Mouse (Mus musculus) myocyte (in vitro differentiated cells): ENCODE results near the gene Apoa4. TPM values are rescaled to one million over a fixed set of nuclear protein-coding genes. Genes with fewer than 3 reads are reported as not detected.

ENCODE experiments used
- H3K27me3 ChIP-seq: one replicate; pipeline ENCODE4 v1.6.1; 2011; ENCODE audit not compliant: control insufficient read depth, insufficient read depth, insufficient read length
- H3K36me3 ChIP-seq: one replicate; pipeline ENCODE4 v1.6.1; 2011; ENCODE audit not compliant: control insufficient read depth, insufficient read depth
- H3K4me2 ChIP-seq: one replicate; pipeline ENCODE4 v1.6.1; 2011; ENCODE audit warnings: low read depth, control low read depth
- H3K4me3 ChIP-seq: one replicate; pipeline ENCODE4 v1.5.1; 2011; ENCODE audit warnings: mild to moderate bottlenecking, control low read depth, moderate library complexity
- H3K79me2 ChIP-seq: one replicate; pipeline ENCODE4 v1.6.1; 2011; ENCODE audit not compliant: control insufficient read depth, insufficient read depth
- H3ac ChIP-seq: one replicate; pipeline ENCODE4 v1.6.1; 2011; ENCODE audit not compliant: control insufficient read depth, insufficient read length
- CEBPB ChIP-seq: IDR thresholded peaks from 2 replicates; pipeline ENCODE4 v1.6.1; 2011; ENCODE audit warnings: mild to moderate bottlenecking, moderate library complexity; ENCODE audit not compliant: poor library complexity, insufficient read depth, severe bottlenecking
- E2F4 ChIP-seq: IDR thresholded peaks from one replicate; pipeline ENCODE4 v1.6.1; 2011; ENCODE audit warnings: mild to moderate bottlenecking, control low read depth, moderate library complexity; ENCODE audit not compliant: insufficient read depth
- MAX ChIP-seq: IDR thresholded peaks from one replicate; pipeline ENCODE4 v1.6.1; 2011; ENCODE audit warnings: low read depth, mild to moderate bottlenecking, control low read depth
- MYOD1 ChIP-seq, 3 experiments: IDR thresholded peaks; one replicate each; pipeline ENCODE4 v1.6.1; 2011; ENCODE audit warnings: control low read depth in 2 of 3, low read depth in 2 of 3, mild to moderate bottlenecking in 2 of 3, moderate library complexity in 1 of 3; ENCODE audit not compliant: insufficient read length in 2 of 3, control insufficient read depth in 1 of 3
- MYOG ChIP-seq, 3 experiments: IDR thresholded peaks; one replicate each; pipeline ENCODE4 v1.6.1; 2011; ENCODE audit warnings: control low read depth in 2 of 3, low read depth in 2 of 3, mild to moderate bottlenecking in 2 of 3; ENCODE audit not compliant: insufficient read length in 2 of 3, control insufficient read depth in 1 of 3, insufficient read depth in 1 of 3
- POLR2A ChIP-seq: IDR thresholded peaks from one replicate; pipeline ENCODE4 v1.6.1; 2011; ENCODE audit warnings: low read depth, mild to moderate bottlenecking, control low read depth, moderate library complexity; ENCODE audit not compliant: insufficient read length
- POLR2AphosphoS2 ChIP-seq: IDR thresholded peaks from one replicate; pipeline ENCODE4 v1.6.1; 2011; ENCODE audit warnings: low read depth, control low read depth; ENCODE audit not compliant: insufficient read length
- REST ChIP-seq: IDR thresholded peaks from one replicate; pipeline ENCODE4 v1.6.1; 2011; ENCODE audit warnings: mild to moderate bottlenecking, control low read depth, moderate library complexity; ENCODE audit not compliant: insufficient read depth, insufficient read length
- SRF ChIP-seq: IDR thresholded peaks from one replicate; pipeline ENCODE4 v1.6.1; 2011; ENCODE audit warnings: low read depth; ENCODE audit not compliant: control insufficient read depth, insufficient read length
- TCF12 ChIP-seq: IDR thresholded peaks from one replicate; pipeline ENCODE4 v1.6.1; 2011; ENCODE audit warnings: mild to moderate bottlenecking, control low read depth; ENCODE audit not compliant: poor library complexity, insufficient read depth, severe bottlenecking
- TCF3 ChIP-seq: IDR thresholded peaks from one replicate; pipeline ENCODE4 v1.6.1; 2011; ENCODE audit warnings: low read depth, control low read depth; ENCODE audit not compliant: insufficient read length
- USF1 ChIP-seq: IDR thresholded peaks from one replicate; pipeline ENCODE4 v1.6.1; 2011; ENCODE audit warnings: low read depth, mild to moderate bottlenecking, control low read depth, moderate library complexity
- polyA plus RNA-seq: library from polyadenylated mRNA; unstranded; fragments of >200 nt; fragmentation: generic; extraction: Trizol; gene quantifications from one replicate; pipeline ENCODE4 v1.2.1, GENCODE M21; 2012; ENCODE audit warnings: missing spikeins

Gene Apoa4
- polyA plus RNA-seq, 1 experiment: not detected

DNA sequence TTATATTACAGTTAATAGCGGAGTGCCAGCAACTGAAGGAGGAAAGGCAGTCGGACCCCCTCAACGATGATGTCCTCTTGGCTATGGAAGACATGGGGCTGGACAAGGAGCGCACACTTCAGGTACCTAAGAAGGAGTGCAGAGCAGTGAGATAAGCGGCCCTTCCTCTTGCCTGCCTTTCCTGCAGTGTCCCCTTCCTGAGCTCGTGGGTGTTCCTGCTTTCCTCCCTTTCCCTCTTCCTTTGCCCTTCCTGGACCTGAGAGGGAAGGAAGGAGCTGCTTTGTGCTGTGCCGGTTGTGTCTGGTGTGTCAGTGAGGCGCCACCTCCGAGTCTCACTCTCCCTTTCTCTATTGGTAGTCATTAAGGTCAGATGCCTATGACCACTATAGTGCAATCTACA is 45.7 kb upstream of the Apoa4 start:
- Histone ChIP-seq H3K79me2 (no peaks in the 10 kb centered on the region), H3K36me3 (peaks cover 17% of the 10 kb centered on the region), H3ac (no peak overlapping the region)

GRCm38 (mm10) chr9:46196699-46197169 is 43.8 kb upstream of the Apoa4 start:
- Histone ChIP-seq H3K36me3 (peaks cover 17% of the 10 kb centered on the region), H3ac (no peak overlapping the region), H3K4me3 (no peak overlapping the region), H3K27me3 (no peaks in the 10 kb centered on the region), H3K4me2 (peak overlapping the region; percentile 9), H3K79me2 (no peaks in the 10 kb centered on the region)
- TF ChIP-seq POLR2AphosphoS2 (no peak), MYOG (IDR thresholded peaks at IDR 0.05; ENCODE audit: control insufficient read depth in 1 of 3, insufficient read depth in 1 of 3, insufficient read length in 2 of 3, low read depth in 2 of 3) (no peak), USF1 (no peak), E2F4 (no peak), TCF3 (no peak)

More for the DNA sequence above, 45.7 kb upstream of the Apoa4 start:
- no peak for TF ChIP-seq POLR2A
- no peak for TF ChIP-seq E2F4
- TF ChIP-seq MYOG (IDR thresholded peaks at IDR 0.05; ENCODE audit: control insufficient read depth in 1 of 3, insufficient read depth in 1 of 3, insufficient read length in 2 of 3, low read depth in 2 of 3): no peak
- no peak for TF ChIP-seq POLR2AphosphoS2
- TF ChIP-seq CEBPB: no peak
- no peak for TF ChIP-seq USF1
- TF ChIP-seq MAX: no peak
- no peak for TF ChIP-seq TCF3
- TF ChIP-seq MYOD1 (IDR thresholded peaks at IDR 0.05; ENCODE audit: control insufficient read depth in 1 of 3, insufficient read length in 2 of 3, low read depth in 2 of 3): no peak
- no peak for TF ChIP-seq TCF12
- TF ChIP-seq REST: no peak
- TF ChIP-seq SRF: no peak
- Histone ChIP-seq H3K27me3 (no peaks in the 10 kb centered on the region), H3K4me2 (no peak overlapping the region), H3K4me3 (no peak overlapping the region)

DNA sequence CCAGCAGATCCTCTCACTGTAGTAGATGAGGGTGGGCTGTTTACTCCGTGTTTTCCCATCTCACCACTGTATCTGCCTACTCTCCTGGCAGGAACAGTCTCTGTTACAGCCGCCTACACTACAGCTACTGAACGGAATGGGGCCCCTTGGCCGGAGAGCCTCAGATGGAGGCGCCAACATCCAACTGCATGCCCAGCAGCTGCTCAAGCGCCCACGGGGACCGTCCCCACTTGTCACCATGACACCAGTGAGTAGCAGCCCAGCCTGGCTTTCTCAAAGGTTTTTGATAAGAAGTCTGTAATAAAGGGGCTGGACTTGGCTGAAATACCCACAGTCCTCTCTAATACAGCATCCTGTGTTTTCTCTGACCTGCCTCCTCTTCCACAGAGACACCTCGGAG is 42.0 kb upstream of the Apoa4 start:
- H3ac ChIP-seq: no peak overlapping the region
- TF ChIP-seq MYOD1 (IDR thresholded peaks at IDR 0.05; ENCODE audit: control insufficient read depth in 1 of 3, insufficient read length in 2 of 3, low read depth in 2 of 3): peak in 1 of 3 experiments; percentile 5
- no peak for TF ChIP-seq TCF3
- H3K4me3 ChIP-seq: no peak overlapping the region
- H3K4me2 ChIP-seq: no peak overlapping the region
- no peaks in the 10 kb centered on the region for H3K79me2 ChIP-seq
- no peaks in the 10 kb centered on the region for H3K27me3 ChIP-seq
- H3K36me3 ChIP-seq: peaks cover 21% of the 10 kb centered on the region

GRCm38 (mm10) chr9:46198936-46199335 is 41.6 kb upstream of the Apoa4 start:
- no peaks in the 10 kb centered on the region for H3K27me3 ChIP-seq
- no peak overlapping the region for H3K4me3 ChIP-seq
- no peak overlapping the region for H3ac ChIP-seq
- no peaks in the 10 kb centered on the region for H3K79me2 ChIP-seq
- TF ChIP-seq SRF (no peak), POLR2A (no peak), USF1 (no peak), TCF12 (no peak), POLR2AphosphoS2 (no peak), MYOD1 (IDR thresholded peaks at IDR 0.05; ENCODE audit: control insufficient read depth in 1 of 3, insufficient read length in 2 of 3, low read depth in 2 of 3) (no peak), REST (no peak), E2F4 (no peak), MAX (no peak), MYOG (IDR thresholded peaks at IDR 0.05; ENCODE audit: control insufficient read depth in 1 of 3, insufficient read depth in 1 of 3, insufficient read length in 2 of 3, low read depth in 2 of 3) (no peak), CEBPB (no peak), TCF3 (no peak)
- peaks cover 21% of the 10 kb centered on the region for H3K36me3 ChIP-seq
- no peak overlapping the region for H3K4me2 ChIP-seq

- no peaks in the 10 kb centered on the region for H3K79me2 ChIP-seq
- no peak overlapping the region for H3K4me2 ChIP-seq
- H3K4me3 ChIP-seq: no peak overlapping the region
- peaks cover 21% of the 10 kb centered on the region for H3K36me3 ChIP-seq
- H3ac ChIP-seq: no peak overlapping the region
- TF ChIP-seq POLR2A: no peak
- no peak for TF ChIP-seq SRF
- TF ChIP-seq CEBPB: no peak
- TF ChIP-seq TCF3: no peak
- TF ChIP-seq USF1: no peak
- no peak for TF ChIP-seq TCF12
- TF ChIP-seq MAX: no peak
- TF ChIP-seq MYOG (IDR thresholded peaks at IDR 0.05; ENCODE audit: control insufficient read depth in 1 of 3, insufficient read depth in 1 of 3, insufficient read length in 2 of 3, low read depth in 2 of 3): no peak
- TF ChIP-seq E2F4: no peak
- no peak for TF ChIP-seq POLR2AphosphoS2
- no peaks in the 10 kb centered on the region for H3K27me3 ChIP-seq
Measured at GRCm38 (mm10) chr9:46199609-46200008, 40.9 kb upstream of the Apoa4 start.
